Mouse (Mus musculus): ENCODE results near the gene Acbd3.
A peak's percentile ranks its signal among the peaks of the same experiment; 100 is the strongest.

Acbd3 gene

GRCm38 (mm10) chr1:180791821-180792480, 66.1 kb downstream of the Acbd3 start:
- no peak for DNase-seq

GRCm38 (mm10) chr1:180792814-180793213, 67.0 kb downstream of the Acbd3 start:
- DNase-seq: no peak

GRCm38 (mm10) chr1:180793445-180794117, 67.7 kb downstream of the Acbd3 start:
- peak; percentile 59 for DNase-seq

GRCm38 (mm10) chr1:180794170-180794569, 68.3 kb downstream of the Acbd3 start:
- peak; percentile 83 for DNase-seq

GRCm38 (mm10) chr1:180798660-180799059, 72.8 kb downstream of the Acbd3 start:
- DNase-seq: no peak

GRCm38 (mm10) chr1:180799253-180799652, 73.4 kb downstream of the Acbd3 start:
- DNase-seq: no peak

- DNase-seq: no peak
Observed at GRCm38 (mm10) chr1:180800022-180800421, 74.2 kb downstream of the Acbd3 start.

GRCm38 (mm10) chr1:180800814-180801213, 75.0 kb downstream of the Acbd3 start:
- DNase-seq: no peak

GRCm38 (mm10) chr1:180801466-180801994, 75.7 kb downstream of the Acbd3 start:
- DNase-seq: no peak
